Mouse (Mus musculus): ENCODE measurements around the gene Adamts9.

GRCm38 (mm10) chr6:92928261-92928660 lies 15.0 kb downstream of the Adamts9 start:
- TF ChIP-seq CTCF (conservative IDR thresholded peaks at IDR 0.05; ENCODE audit: insufficient read depth, insufficient read length, low read depth, low read length) (no peak), POLR2A (IDR thresholded peaks at IDR 0.05; ENCODE audit: low read depth, low read length) (no peak)
